Mouse (Mus musculus) CD4-positive, CD25-positive, alpha-beta regulatory T cell, adult 2 months (primary cell): ENCODE measurements around the gene Tmem63b.
"Not testable (repeated sequence)": the region's sequence is repeated elsewhere in the genome, so short reads cannot be mapped to it uniquely, and the experiment has no call there.

Experiments used
- DNase-seq: peaks from one replicate; pipeline ENCODE4 v3.0.0-alpha.2; 2012; ENCODE audit warnings: low read depth, low spot score

The Tmem63b gene

DNA sequence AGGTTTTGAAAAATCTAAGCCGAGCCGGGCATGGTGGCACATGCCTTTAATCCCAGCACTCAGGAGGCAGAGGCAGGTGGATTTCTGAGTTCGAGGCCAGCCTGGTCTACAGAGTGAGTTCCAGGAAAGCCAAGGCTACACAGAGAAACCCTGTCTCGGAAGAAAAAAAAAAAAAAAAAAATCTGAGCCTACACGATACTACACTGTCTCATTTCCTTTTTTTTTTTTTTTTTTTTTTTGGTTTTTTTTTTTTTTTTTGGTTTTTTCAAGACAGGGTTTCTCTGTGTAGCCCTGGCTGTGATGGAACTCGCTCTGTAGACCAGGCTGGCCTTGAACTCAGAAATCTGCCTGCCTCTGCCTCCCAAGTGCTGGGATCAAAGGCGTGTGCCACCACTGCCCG, 63.3 kb downstream of the Tmem63b start:
- DNase-seq = not testable (repeated sequence)

DNA sequence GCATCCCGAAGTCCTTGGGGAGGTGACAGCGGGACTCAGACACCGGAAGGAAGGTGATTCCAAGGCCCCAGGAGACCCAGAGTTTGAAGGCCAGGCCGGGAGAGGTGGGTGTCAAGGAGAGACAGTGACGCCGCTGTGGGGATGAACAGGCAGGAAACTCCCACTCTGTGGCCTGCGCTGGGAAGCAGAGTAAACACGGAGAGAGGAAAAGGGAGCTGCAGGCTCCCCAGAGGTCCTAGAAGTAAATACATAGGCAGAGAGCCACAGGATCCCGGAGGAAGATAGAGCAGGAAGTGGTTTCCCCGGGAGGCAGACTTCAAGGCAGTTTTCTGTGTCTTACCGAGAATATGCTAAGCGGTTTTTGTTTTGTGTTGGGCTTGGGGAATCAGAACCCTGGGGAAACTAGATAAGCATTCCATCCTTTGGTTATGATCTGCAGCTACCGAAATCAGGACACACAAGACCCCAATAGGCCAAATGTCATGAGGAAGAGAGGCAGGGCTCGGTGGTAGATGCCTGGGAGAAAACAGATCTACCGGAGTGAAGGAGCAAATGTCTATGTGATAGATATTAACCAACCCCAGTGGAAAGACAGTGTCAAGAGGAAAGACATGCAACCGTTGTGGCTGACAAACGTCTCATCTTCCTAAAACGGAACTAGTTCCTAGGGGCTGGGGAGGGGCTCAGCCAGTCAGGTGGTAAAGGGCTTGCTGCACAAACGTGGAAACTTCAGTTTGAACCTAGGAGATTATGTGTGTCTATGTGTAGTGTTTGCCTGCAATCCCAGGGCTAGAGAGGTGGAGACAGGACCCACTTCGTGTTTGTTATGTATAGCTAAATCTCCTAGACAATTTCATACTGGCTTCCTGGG, 67.1 kb downstream of the Tmem63b start:
- peak; percentile 58 for DNase-seq

DNA sequence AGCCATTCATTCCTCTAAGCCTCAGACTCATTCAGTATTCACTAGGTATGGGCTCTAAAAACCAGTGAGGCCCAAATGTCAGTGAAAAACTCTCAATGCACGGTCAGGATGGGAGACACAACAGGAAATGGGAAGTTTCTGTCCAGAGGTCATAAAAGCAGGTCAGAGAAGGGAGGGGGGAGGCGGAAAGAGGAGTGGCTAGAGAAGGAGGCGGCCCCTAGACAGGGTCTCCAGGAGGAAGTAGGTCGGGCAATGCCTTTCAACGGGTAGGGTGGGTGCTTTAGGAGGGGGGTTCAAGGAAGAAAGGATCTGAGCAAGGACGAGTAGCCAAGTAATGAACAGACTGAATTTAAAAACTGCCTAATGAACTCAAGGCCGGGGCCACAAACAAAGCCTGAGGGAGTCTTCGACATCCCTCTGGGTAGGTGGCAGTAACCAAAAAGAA, 67.7 kb downstream of the Tmem63b start:
- DNase-seq = peak; percentile 44

DNA sequence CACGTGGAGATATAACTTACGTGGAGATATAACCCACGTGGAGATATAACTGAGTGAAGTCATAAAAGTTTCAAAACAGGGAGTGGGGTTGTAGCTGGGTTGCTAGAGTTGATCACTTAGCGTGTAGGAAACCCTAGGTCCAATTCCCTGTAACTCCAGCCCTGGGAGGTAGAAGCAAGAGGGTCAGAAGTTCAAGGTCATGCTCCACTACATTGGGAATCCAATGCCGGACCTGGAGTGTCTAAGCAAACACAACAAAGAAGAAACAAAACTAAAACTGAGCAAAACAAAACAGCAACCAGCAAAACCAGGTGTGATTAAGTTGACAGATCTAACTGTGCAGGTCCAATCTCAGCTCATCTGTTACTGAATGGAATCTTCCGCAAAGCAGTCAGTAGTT, 69.0 kb downstream of the Tmem63b start:
- no peak for DNase-seq

DNA sequence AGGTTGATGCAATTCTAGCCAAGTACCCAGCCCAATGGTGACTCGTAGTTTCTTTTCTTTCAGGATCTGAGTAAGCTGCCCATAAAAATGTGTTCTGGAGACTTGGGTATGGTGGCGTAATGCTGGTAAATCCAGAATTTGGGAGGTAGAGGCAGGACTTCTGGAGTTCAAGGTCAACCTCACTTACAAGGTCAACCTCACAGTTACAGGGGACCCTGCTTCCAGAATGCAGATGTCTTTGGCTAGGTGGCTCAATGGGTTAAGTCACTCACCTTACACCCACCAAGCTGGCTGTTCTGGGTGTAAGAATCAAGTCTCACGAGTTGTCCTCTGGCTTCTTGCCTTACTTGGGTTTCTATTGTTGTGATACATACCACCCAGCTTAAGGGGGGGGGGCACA, 70.0 kb downstream of the Tmem63b start:
- no peak for DNase-seq

DNA sequence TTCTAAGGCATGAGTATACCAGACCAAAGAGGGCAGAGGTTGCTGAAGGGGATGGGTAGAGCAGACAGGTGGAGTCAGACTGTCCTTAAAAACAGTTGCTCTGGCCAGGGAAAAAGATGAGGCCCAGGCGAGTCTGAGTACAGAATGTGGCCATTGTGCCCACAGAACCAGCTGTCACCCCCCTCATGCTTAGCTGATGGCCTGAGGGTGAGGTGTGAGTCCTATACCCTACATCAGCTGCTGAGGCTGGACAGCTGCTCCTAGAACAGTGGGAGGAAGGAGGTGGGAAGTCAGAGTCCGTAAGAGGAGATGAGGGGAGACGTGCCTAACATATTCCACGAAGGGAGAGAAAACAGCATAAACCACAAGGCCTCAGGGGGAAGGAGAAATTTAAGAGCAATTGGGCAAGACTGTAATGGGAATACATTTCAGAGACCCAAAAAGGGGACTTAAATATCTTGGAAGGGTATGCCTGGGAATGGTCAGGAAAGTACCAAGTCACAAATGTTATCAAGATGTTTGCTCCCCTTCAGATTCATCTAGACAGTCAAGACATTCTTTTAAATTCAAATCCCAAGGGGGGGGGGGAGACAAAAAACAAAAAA, 70.6 kb downstream of the Tmem63b start:
- DNase-seq = no peak

DNA sequence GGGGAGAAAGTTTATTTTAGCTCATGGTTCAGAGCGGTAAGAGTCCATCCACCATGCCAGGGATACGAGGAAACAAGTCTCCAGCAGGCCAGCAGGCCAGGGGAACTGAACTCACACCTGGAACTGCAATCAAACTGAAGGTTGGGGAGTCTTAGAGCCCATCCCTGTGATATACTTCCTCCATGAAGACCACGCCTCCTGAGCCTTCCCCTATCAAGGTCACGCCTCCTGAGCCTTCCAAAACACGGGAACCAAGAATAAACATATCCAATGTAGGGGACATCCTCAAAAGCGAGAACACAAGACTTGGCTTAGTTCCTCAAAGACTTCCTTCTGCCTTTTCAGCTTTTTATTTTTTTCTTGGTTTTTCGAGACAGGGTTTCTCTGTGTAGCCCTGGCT, 73.8 kb downstream of the Tmem63b start:
- no peak for DNase-seq

DNA sequence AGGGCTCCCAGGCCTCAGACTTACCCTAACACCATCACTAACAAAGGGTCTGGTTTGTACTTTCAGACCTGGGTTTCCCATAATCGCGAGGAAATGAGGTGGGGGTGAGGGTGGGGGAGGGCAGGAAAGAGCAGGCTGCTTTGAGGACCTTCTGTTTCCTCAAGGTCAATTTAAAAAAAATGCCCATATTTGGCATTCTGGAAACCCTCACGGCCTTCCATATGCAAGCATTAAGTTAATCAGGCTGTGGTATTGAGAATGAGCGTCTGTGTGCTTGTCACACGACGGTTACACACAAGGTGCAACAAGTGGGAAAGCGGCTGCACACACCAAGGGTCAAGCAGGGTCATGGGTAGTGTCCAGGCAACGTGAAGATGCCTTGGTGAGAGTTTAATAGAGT, 74.7 kb downstream of the Tmem63b start:
- DNase-seq = no peak
